Mouse (Mus musculus) stomach, embryonic 14.5 days (tissue): ENCODE measurements around the gene D230025D16Rik. TPM values are rescaled to one million over a fixed set of nuclear protein-coding genes. Genes with fewer than 3 reads are reported as not detected.
A peak's percentile ranks its signal among the peaks of the same experiment; 100 is the strongest.

Source experiments
- ATAC-seq: fragments of 200-750 bp; cut with Nextera tagmentation; 2 replicates; pipeline ENCODE4 v1.8.0; 2017; ENCODE audit warnings: low read depth, moderate TSS enrichment; ENCODE audit not compliant: insufficient number of reproducible peaks, insufficient read depth, low FRiP score
- H3K27ac ChIP-seq: fragments of 300-500 bp; sonication (generic); 2 replicates; pipeline ENCODE4 v1.5.1; 2014; ENCODE audit warnings: mild to moderate bottlenecking, low read length, moderate library complexity, mixed read lengths
- H3K27me3 ChIP-seq: fragments of 300-500 bp; sonication (generic); 2 replicates; pipeline ENCODE4 v1.6.1; 2014; ENCODE audit warnings: low read length, control low read depth, mixed read lengths; ENCODE audit not compliant: control insufficient read depth, insufficient read depth
- H3K36me3 ChIP-seq: fragments of 300-500 bp; sonication (generic); 2 replicates; pipeline ENCODE4 v1.6.1; 2014; ENCODE audit warnings: mild to moderate bottlenecking, control low read depth, low read length, moderate library complexity, mixed read lengths; ENCODE audit not compliant: control insufficient read depth, insufficient read depth
- H3K4me1 ChIP-seq: fragments of 300-500 bp; sonication (generic); 2 replicates; pipeline ENCODE4 v1.6.1; 2014; ENCODE audit warnings: low read length, control low read depth, mixed read lengths; ENCODE audit not compliant: control insufficient read depth, insufficient read depth
- H3K4me2 ChIP-seq: fragments of 300-500 bp; sonication (generic); replicated peaks from 2 replicates; pipeline ENCODE4 v1.6.1; 2014; ENCODE audit warnings: low read depth, low read length, control low read depth
- H3K4me3 ChIP-seq: fragments of 300-500 bp; sonication (generic); 2 replicates; pipeline ENCODE4 v1.5.1; 2014; ENCODE audit warnings: low read depth, low read length, control low read depth
- H3K9ac ChIP-seq: fragments of 300-500 bp; sonication (generic); replicated peaks from 2 replicates; pipeline ENCODE4 v1.6.1; 2014; ENCODE audit warnings: low read depth, mild to moderate bottlenecking, control low read depth, low read length, moderate library complexity, mixed read lengths
- H3K9me3 ChIP-seq: fragments of 300-500 bp; sonication (generic); 2 replicates; pipeline ENCODE4 v1.6.1; 2016; ENCODE audit warnings: low read depth, low read length, control low read depth; ENCODE audit not compliant: control insufficient read depth
- WGBS: fragments of 180-500 bp; shearing (Covaris S2); extraction: QIAGEN DNeasy Blood & Tissue Kit; methylation state at CpG from one replicate; pipeline ENCODE4 v1.1.7; 2014; 5-methylcytosine and 5-hydroxymethylcytosine counted together
- polyA plus RNA-seq: library from polyadenylated mRNA; unstranded; fragments of >200 nt; fragmentation: Nextera tagmentation; extraction: Ambion mirVana; gene quantifications from 2 replicates; pipeline ENCODE4 v1.2.1, GENCODE M21; 2014

Gene D230025D16Rik
- polyA plus RNA-seq, 1 experiment from 2014 or later, result 34.5 TPM

- ATAC-seq, result no peak
- H3K27ac ChIP-seq, result no peak overlapping the region
- 45% methylated on average over 15 of the region's 16 CpGs for WGBS
- peaks cover 19% of the 10 kb centered on the region for H3K4me1 ChIP-seq
- H3K4me2 ChIP-seq, result peak overlapping the region; percentile 76
- H3K9me3 ChIP-seq, result no peaks in the 10 kb centered on the region
- H3K27me3 ChIP-seq, result peaks cover 31% of the 10 kb centered on the region
- no peak overlapping the region for H3K9ac ChIP-seq
- 0 out of 2 replicates have a peak overlapping the region, but pooled peaks have one; percentile 71 for H3K4me3 ChIP-seq
- no peaks in the 10 kb centered on the region for H3K36me3 ChIP-seq
Observed at GRCm38 (mm10) chr8:105263244-105263912, 38.4 kb downstream of the D230025D16Rik start.

GRCm38 (mm10) chr8:105264024-105264982 is 39.4 kb downstream of the D230025D16Rik start, which contains the start of the genes Tradd and Fbxl8:
Gene Tradd (minus strand): TSS chr8:105264609.
Gene Fbxl8 (plus strand): TSS chr8:105264648.
- 1% methylated on average over 54 of the region's 54 CpGs for WGBS
- no peaks in the 10 kb centered on the region for H3K9me3 ChIP-seq
- peak within 1 kb of the TSS; percentile 41 for H3K9ac ChIP-seq
- peaks cover 19% of the 10 kb centered on the region for H3K4me1 ChIP-seq
- ATAC-seq, result peak; percentile 83
- no peak within 1 kb of the TSS for H3K27ac ChIP-seq
- H3K4me3 ChIP-seq, result peak within 1 kb of the TSS; percentile 71
- peaks cover 33% of the 10 kb centered on the region for H3K27me3 ChIP-seq
- H3K36me3 ChIP-seq, result no peaks in the 10 kb centered on the region
- H3K4me2 ChIP-seq, result peak within 1 kb of the TSS; percentile 76

GRCm38 (mm10) chr8:105265128-105265527 is 40.2 kb downstream of the D230025D16Rik start:
- no peak overlapping the region; the same call in 1 of the 2 replicates for H3K9ac ChIP-seq
- H3K27me3 ChIP-seq, result peaks cover 32% of the 10 kb centered on the region
- WGBS, result 11% methylated on average over 10 of the region's 10 CpGs
- no peaks in the 10 kb centered on the region for H3K9me3 ChIP-seq
- H3K4me1 ChIP-seq, result peaks cover 21% of the 10 kb centered on the region
- no peaks in the 10 kb centered on the region for H3K36me3 ChIP-seq
- H3K27ac ChIP-seq, result no peak overlapping the region
- peak overlapping the region; percentile 71 for H3K4me3 ChIP-seq
- H3K4me2 ChIP-seq, result peak overlapping the region; percentile 76
- no peak for ATAC-seq

GRCm38 (mm10) chr8:105266775-105267174 is 41.8 kb downstream of the D230025D16Rik start:
- H3K27me3 ChIP-seq, result peaks cover 45% of the 10 kb centered on the region
- H3K9ac ChIP-seq, result no peak overlapping the region
- H3K9me3 ChIP-seq, result no peaks in the 10 kb centered on the region
- no peak overlapping the region for H3K4me3 ChIP-seq
- 26% methylated on average over 13 of the region's 13 CpGs for WGBS
- H3K27ac ChIP-seq, result no peak overlapping the region
- peaks cover 21% of the 10 kb centered on the region for H3K4me1 ChIP-seq
- no peak for ATAC-seq
- H3K36me3 ChIP-seq, result no peaks in the 10 kb centered on the region
- H3K4me2 ChIP-seq, result no peak overlapping the region

- Histone ChIP-seq H3K4me2 (peak overlapping the region; percentile 76), H3K27ac (no peak overlapping the region), H3K9me3 (no peaks in the 10 kb centered on the region), H3K4me3 (peak overlapping the region; percentile 40), H3K9ac (no peak overlapping the region; the same call in 1 of the 2 replicates), H3K36me3 (no peaks in the 10 kb centered on the region), H3K27me3 (peaks cover 55% of the 10 kb centered on the region), H3K4me1 (peaks cover 21% of the 10 kb centered on the region)
- WGBS, result under 1% methylated on average over 65 of the region's 65 CpGs
- peak; percentile 38 for ATAC-seq
Observed at GRCm38 (mm10) chr8:105268342-105269074, 43.6 kb downstream of the D230025D16Rik start.

- no peaks in the 10 kb centered on the region for H3K9me3 ChIP-seq
- H3K27me3 ChIP-seq, result peaks cover 59% of the 10 kb centered on the region
- no peak overlapping the region for H3K27ac ChIP-seq
- peak overlapping the region; percentile 76 for H3K4me2 ChIP-seq
- peaks cover 21% of the 10 kb centered on the region for H3K4me1 ChIP-seq
- H3K36me3 ChIP-seq, result no peaks in the 10 kb centered on the region
- peak overlapping the region; percentile 40 for H3K4me3 ChIP-seq
- ATAC-seq, result no peak
- 0 out of 2 replicates have a peak overlapping the region, but pooled peaks have one; percentile 15 for H3K9ac ChIP-seq
- 2% methylated on average over 10 of the region's 10 CpGs for WGBS
Observed at GRCm38 (mm10) chr8:105269075-105269458, 44.1 kb downstream of the D230025D16Rik start.

- H3K9ac ChIP-seq, result peak within 1 kb of the TSS; percentile 15
- no peak within 1 kb of the TSS for H3K27ac ChIP-seq
- H3K4me1 ChIP-seq, result peaks cover 21% of the 10 kb centered on the region
- peak within 1 kb of the TSS; percentile 40 for H3K4me3 ChIP-seq
- H3K36me3 ChIP-seq, result no peaks in the 10 kb centered on the region
- 1% methylated on average over 42 of the region's 42 CpGs for WGBS
- peak within 1 kb of the TSS; percentile 76 for H3K4me2 ChIP-seq
- peak; percentile 30; the same call in 1 of the 2 replicates for ATAC-seq
- H3K9me3 ChIP-seq, result no peaks in the 10 kb centered on the region
- H3K27me3 ChIP-seq, result peaks cover 63% of the 10 kb centered on the region
Observed at GRCm38 (mm10) chr8:105269461-105269947, 44.6 kb downstream of the D230025D16Rik start, which contains the start of gene Hsf4. Gene Hsf4 (plus strand): TSS chr8:105269801.
